Mouse (Mus musculus) MN1 (cell line): ENCODE data around the gene Tram2.

Experiments
- DNase-seq: peaks from one replicate; pipeline ENCODE4 v3.0.0-alpha.2; 2016; ENCODE audit warnings: low spot score

The Tram2 gene

GRCm38 (mm10) chr1:21010282-21010800, 68.7 kb downstream of the Tram2 start:
- peak; percentile 20 for DNase-seq

GRCm38 (mm10) chr1:21008891-21009290, 70.1 kb downstream of the Tram2 start:
- DNase-seq = peak; percentile 62

- DNase-seq = no peak
Measured at GRCm38 (mm10) chr1:21007941-21008701, 70.9 kb downstream of the Tram2 start.

GRCm38 (mm10) chr1:21006775-21007174, 72.3 kb downstream of the Tram2 start:
- no peak for DNase-seq

GRCm38 (mm10) chr1:21004596-21004995, 74.4 kb downstream of the Tram2 start:
- no peak for DNase-seq

GRCm38 (mm10) chr1:21002246-21003142, 76.5 kb downstream of the Tram2 start:
- DNase-seq = peak; percentile 28

GRCm38 (mm10) chr1:20997881-20998389, 81.1 kb downstream of the Tram2 start:
- DNase-seq = no peak

GRCm38 (mm10) chr1:20997328-20997689, 81.7 kb downstream of the Tram2 start:
- DNase-seq = no peak

GRCm38 (mm10) chr1:20996603-20997327, 82.3 kb downstream of the Tram2 start:
- DNase-seq = no peak

GRCm38 (mm10) chr1:20995331-20995986, 83.6 kb downstream of the Tram2 start:
- DNase-seq = peak; percentile 18

GRCm38 (mm10) chr1:20994338-20994737, 84.7 kb downstream of the Tram2 start:
- no peak for DNase-seq

GRCm38 (mm10) chr1:20993690-20994089, 85.3 kb downstream of the Tram2 start:
- DNase-seq = no peak

GRCm38 (mm10) chr1:20989461-20990083, 89.5 kb downstream of the Tram2 start:
- DNase-seq = no peak

- DNase-seq = no peak
Measured at GRCm38 (mm10) chr1:20986378-20987056, 92.5 kb downstream of the Tram2 start.

GRCm38 (mm10) chr1:20984582-20984981, 94.4 kb downstream of the Tram2 start:
- DNase-seq = no peak

- no peak for DNase-seq
Measured at GRCm38 (mm10) chr1:20984103-20984502, 94.9 kb downstream of the Tram2 start.

- DNase-seq = no peak
Measured at GRCm38 (mm10) chr1:20981764-20982163, 97.3 kb downstream of the Tram2 start.

GRCm38 (mm10) chr1:20980553-20980952, 98.5 kb downstream of the Tram2 start:
- DNase-seq = no peak

GRCm38 (mm10) chr1:20974341-20975135, 104.5 kb downstream of the Tram2 start:
- DNase-seq = no peak

GRCm38 (mm10) chr1:20973389-20973788, 105.6 kb downstream of the Tram2 start:
- DNase-seq = no peak
